Mouse (Mus musculus): ENCODE data around the gene Cdr2l.
"Not testable (repeated sequence)": the region's sequence is repeated elsewhere in the genome, so short reads cannot be mapped to it uniquely, and the experiment has no call there.

Cdr2l gene

DNA sequence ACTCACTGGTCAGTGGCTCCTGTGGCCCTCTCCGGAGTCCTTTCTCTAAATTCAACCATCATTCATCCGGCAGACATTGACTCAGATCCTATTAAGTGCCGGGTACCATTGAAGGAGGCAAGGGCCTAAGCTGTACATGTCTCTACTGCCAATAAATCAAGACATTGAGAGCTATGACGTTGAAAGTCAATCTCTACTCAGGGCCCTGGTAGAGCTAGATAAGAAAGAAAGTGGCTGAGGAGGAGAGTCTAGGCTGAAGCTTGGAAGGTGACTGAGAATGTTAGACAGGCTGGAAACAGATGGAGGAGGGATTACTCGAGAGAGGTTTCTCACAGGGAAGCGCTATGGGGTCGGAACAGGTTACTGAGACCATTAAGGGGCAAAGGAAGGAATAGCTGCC lies 11.3 kb upstream of the Cdr2l start:
- no peak for DNase-seq (ENCODE audit: low read depth in 2 of 2, low spot score in 2 of 2)

DNA sequence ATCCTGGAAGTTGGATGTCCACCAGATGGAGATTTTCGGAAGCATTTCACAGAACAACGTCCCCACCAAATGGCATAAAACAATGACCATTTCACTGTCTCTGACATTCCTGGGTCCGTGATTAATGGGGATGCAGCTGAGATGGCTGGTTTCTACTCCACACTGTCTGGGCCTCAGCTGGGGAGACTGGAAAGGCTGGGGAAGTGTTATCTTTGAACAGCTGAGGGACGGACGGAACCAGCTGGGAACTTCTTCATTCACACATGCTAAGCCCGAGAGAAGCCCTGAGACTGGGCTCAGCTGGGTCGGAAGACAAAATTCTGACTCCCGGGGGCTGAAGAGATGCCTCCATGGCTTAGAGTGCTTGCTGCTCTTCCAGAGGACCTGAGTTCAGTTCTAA lies 10.4 kb upstream of the Cdr2l start:
- no peak for DNase-seq (ENCODE audit: low read depth in 2 of 2, low spot score in 2 of 2)

DNA sequence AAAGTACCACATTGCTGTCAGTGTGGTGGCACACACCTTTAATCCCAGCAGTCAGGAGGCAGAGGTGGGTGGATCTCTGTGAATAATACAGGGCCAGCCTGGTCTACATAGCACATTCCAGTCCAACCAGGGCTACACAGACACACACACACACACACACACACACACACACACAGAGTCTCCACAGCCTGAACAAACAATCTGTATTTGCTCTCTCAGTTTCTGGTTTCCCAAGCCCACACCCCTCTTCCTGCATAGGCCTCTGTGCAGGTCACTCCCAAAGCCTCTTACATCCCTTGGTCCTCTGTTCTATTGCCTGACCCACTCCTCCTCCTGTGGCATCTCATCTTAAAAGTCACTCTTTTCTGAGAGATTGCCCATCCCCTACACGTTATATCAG lies 9.7 kb upstream of the Cdr2l start:
- DNase-seq (ENCODE audit: low read depth in 2 of 2, low spot score in 2 of 2), result no peak

DNA sequence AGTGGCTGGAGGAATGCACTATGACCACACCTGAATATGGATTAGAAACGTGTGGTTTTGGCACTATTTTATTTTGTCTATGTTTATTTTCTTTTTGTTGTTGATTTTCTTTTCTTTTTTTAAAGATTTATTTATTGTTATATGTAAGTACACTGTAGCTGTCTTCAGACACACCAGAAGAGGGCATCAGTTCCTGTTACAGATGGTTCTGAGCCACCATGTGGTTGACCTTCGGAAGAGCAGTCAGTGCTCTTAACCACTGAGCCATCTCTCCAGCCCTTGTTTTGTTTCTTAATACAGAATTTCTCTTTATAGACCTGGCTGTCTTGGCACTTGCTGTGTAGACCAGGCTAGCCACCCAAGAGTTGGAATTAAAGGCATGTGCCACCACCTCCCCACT lies 9.0 kb upstream of the Cdr2l start:
- DNase-seq (ENCODE audit: low read depth in 2 of 2, low spot score in 2 of 2), result no peak

DNA sequence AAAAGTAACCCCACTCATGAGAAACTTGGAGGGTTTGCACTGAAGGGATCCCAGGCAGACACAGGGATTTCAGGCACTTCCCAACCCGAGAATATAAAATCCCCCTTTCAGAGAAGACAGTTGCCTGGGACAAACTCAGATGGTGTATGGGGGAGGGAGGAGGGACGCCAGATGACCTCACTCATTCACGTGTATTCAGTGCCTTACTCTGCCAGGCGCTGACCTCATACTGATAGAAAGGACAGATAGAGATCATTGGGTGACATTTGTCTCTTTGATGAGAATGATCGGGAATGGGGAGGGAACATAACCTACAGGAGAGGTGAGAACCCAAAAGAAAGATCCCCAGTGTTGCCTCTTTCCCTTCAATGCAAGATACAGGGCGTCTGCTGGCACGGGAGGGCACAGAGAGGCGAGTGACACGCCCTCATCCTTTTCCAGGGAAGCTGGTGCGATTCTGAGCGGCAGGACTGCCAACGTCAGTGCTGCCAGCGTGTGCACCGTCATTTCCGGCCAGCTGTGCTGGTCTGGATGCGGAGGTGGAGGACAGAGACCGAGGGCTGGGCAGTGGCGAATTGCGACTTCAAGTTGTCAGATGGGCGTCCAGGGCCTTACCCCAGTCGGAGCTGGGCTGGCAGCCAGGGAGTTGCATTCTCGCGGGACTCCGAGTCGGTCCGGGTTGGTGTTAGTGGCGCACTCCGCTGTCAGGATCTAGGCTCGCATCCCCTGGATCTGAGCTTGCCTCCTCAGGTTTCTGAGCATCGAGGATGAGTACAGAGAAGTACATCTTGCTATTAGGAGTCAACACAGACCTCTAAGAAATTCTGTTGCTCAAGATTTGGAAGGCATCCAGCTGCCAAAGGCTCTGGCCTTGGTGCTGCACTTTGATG lies 7.7 kb upstream of the Cdr2l start:
- no peak for DNase-seq (ENCODE audit: low read depth in 2 of 2, low spot score in 2 of 2)

DNA sequence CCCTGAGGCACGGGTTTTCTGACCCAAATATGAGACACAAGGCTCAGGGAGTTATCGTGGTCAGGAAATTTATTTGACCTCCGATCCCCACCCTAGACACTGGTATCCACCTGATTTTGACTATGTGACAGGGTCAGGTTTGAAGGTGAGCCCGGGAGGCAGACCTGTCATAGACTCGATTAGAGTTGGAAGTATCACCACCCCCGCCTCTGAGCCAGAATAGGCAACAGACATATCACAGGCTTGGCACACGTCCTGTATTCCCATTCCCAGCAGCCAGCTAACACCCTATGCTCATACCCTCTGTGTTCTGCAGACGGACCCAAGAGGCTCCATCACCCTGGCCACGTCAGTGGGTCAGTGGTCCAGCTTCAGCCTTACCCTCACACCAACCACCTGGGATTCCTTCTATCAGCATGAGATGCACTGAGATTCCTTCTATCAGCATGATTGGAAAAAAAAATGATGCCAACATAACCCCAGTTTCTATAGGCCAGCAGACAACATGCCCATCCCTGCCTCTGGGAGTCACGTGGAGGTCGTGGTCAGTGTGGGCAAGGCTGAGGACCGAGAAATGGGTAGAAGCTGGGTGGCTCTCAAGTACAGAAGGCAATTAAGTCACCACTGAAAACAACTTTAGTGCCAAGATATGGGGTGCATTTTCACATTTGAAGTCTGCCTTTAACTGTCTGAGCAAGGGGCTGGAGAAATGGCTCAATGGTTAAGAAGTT lies 6.9 kb upstream of the Cdr2l start:
- no peak for DNase-seq (ENCODE audit: low read depth in 2 of 2, low spot score in 2 of 2)

DNA sequence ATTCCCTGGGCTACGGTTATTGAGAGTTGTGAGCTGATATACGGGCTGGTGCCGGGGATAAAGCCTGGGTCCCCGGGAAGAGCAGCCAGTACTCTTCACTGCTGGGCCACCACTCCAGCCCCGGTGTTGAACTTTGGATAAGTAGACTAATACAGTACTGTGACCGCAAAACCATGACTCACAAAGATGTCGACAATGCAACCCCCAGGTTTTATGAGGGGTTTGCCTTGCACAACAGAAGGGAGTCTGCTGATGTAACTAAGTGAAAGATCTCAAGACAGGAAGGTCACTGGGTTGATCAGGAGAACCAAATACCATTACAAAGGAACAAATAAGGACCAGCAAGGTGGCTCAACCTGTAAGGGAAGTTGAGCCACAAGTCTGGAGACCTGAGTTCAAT lies 5.0 kb upstream of the Cdr2l start:
- DNase-seq (ENCODE audit: low read depth in 2 of 2, low spot score in 2 of 2), result no peak

DNA sequence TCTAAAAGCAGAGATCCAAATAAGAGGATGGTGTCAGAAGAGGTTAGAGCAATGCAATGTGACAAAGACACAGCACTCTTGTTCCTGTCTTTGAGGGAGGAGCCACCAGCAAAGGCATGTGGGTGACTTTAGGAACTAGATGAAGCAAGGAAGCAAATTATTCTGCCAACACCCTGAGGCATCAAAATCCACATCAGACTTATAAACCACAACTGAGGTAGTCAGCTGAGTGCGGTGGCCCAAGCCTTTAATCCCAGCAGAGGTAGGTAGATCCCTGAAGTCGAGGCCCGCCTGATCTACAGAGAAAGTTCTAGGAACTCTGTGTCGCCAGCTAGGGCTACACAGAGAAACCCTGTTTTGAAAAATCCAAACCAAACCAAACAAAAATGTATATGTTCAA lies 4.5 kb upstream of the Cdr2l start:
- DNase-seq (ENCODE audit: low read depth in 2 of 2, low spot score in 2 of 2), result no peak

DNA sequence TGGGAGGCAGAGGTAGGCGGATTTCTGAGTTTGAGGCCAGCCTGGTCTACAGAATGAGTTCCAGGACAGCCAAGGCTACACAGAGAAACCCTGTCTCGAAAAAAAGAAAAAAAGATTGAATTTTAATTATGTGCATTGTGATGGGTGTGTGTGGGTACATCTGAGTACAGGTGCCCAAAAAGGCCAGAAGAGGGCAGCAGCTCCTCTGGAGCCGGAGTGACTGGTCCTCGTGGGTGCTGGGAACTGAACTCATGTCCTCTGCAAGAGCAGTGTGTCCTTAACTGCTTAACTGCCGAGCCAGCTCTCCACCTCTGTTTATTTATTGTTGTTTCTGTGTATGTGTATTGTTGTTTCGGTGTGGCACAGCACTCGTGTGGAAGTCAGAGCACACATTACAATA lies 3.9 kb upstream of the Cdr2l start:
- no peak for DNase-seq (ENCODE audit: low read depth in 2 of 2, low spot score in 2 of 2)

DNA sequence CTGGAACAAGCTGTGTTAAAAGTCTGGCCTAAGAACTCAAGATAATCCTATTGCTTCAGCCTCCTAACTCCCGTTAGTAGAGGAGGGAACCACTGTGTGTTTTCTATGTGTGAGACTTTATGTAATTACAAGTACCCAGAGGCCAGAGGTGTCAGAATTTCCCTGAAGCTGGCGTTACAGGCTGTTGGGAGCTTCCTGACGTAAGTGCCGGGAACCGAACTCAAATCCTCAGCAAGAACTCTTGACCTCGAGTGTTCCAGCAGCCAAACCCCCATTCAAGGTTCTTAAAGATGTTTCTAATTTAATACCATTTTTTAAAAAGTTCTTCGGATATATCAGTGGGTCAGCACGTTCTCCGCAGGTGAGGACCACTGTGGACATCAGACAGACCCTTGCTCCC lies 440 bp upstream of the Cdr2l start:
- no peak for DNase-seq (ENCODE audit: low read depth in 2 of 2, low spot score in 2 of 2)

DNA sequence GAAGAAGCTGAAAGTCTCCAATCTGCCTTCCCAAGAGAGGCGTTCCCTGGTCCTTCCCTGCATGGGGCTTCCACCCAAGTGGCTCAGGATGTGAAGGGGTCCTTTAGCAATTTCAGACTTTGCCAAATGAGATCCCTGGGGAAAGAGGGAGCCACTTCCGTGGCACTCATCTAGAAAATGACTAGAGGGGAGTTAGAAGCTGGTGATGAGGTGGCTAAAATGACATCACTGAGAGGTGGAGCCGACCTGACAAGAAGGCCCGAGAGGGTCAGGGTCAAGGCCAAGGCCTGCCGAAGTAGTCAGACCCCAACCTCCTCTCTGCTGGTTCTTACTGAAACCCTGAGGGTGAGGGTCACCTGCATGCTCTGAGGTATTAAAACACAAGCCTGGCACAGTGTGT lies 1.2 kb downstream of the Cdr2l start:
- DNase-seq (ENCODE audit: low read depth in 2 of 2, low spot score in 2 of 2), result no peak

DNA sequence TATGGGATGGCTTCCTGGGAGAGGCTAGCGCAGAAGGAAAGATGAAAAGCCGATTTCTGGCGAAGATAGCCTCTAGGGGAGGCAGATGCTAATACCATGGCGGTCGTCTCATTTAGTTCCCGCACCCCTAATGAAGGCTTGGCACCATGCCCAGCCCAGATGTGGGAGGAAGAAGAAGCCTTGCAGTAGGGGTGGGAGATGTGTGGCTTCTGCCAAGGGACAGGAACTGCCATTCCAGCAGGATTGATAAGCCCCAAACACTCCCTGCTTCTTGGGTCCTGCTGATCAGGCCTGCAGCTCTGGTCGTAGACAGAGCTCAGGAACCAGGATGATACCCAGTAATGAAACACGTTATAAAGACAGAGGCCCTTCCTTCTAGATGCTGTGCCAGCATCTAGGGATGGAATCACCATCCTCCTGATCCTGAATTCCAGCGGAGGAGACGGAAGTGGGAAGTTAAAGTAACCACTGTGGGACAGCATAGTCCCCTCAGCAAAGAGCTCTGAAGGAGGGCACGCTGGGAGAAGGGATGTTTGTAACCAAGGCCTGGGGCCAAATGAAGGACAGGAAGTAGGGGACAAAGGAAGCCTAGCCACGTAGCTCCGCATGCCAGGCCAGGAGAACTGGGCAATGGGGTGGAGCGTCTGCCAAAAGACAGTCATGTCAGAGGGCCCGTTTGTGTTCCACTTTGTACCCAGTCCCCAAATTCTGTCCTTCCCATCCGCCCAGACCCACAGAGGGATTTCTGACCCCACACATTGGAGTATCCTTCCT lies 2.2 kb downstream of the Cdr2l start:
- no peak for DNase-seq (ENCODE audit: low read depth in 2 of 2, low spot score in 2 of 2)

DNA sequence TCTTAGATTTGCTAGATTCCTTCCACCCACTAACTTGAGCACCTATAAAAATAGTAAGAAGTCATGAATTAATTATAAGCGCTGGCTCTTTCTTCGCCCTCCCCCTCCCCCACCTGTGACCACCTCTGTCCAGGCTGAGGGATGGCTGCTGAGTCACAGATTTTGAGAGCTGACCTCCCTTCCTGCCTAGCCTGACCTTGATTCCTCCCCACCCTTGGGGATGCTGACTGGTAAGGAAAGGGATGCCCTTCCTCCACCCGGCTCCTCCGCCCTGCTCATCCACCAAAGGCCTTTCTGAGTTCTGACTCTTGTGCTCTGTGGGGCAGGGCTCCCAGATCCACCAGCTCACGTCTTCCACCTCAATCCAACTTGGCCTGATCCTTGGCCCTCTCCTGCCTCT lies 2.9 kb downstream of the Cdr2l start:
- no peak for DNase-seq (ENCODE audit: low read depth in 2 of 2, low spot score in 2 of 2)

DNA sequence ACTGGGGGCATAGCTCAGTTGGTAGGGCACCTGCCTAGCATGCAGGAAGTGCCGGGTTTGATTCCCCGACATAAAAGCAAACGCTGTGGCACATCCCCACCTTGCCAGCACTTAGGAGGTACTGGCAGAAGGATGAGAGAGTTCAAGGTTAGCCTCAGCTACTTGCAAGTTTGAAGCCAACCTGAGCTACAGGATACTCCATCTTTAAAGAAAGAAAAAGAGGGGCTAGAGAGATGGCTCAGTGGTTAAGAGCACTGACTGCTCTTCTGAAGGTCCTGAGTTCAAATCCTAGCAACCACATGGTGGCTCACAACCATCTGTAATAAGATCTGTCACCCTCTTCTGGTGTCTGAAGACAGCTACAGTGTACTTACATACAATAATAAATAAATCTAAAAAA lies 5.1 kb downstream of the Cdr2l start:
- DNase-seq (ENCODE audit: low read depth in 2 of 2, low spot score in 2 of 2), result not testable (repeated sequence)

DNA sequence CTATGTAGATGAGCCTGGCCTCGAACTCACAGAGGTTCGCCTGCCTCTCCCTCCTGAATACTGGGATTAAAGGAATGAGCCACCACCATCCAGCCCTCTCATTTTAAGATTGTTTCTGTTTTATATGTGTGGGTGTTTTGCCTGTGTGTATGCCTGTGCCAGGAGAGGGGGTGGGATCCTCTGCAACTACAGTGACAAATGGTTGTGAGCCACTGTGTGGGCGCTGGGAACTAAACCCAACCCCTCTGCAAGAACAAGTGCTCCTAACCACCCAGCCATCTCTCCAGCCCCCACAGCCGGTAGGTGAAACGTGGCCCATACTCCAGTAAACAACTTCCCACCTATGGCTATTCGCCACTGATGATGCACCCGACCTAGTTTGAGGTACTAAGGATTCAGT lies 9.6 kb downstream of the Cdr2l start:
- no peak for DNase-seq (ENCODE audit: low read depth in 2 of 2, low spot score in 2 of 2)

DNA sequence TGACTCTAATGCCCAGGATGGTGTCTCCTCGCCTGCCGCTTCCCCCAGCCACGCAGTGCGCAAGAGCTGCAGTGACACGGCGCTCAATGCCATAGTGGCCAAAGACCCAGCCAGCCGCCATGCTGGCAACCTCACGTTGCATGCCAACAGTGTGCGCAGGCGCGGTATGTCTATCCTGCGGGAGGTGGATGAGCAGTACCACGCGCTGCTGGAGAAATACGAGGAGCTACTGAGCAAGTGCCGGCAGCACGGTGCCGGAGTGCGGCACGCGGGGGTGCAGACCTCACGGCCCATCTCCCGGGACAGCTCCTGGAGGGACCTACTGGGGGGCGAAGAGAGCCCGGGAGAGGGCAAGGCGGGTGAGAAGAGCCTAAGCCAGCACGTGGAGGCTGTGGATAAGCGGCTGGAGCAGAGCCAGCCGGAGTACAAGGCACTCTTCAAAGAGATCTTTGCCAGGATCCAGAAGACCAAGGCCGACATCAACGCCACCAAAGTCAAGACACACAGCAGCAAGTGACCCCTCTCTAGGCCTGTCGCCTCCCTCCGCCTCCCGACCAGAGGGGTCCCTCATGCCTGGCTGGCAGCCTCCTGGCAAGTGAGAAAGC lies 12.1 kb downstream of the Cdr2l start:
- DNase-seq (ENCODE audit: low read depth in 2 of 2, low spot score in 2 of 2), result no peak

DNA sequence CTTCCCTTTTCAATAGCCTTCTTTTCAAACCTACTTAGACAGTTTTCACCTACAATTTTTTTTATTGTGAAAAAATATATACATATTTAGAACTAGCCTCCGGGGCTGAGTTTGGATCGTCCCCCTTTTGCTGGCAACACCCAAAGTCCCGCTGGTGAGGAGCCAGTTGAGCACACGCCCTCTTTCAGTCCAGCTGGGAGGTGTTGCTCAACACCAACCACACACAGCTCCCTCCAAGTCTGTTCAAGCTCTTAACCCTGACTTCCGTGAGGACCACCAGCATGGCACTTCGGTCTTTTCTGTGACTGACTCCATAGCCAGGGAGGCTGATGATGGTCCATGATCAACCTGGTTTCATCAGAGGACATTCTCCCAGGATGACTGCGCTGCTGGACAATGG lies 16.4 kb downstream of the Cdr2l start:
- DNase-seq (ENCODE audit: low read depth in 2 of 2, low spot score in 2 of 2), result no peak

DNA sequence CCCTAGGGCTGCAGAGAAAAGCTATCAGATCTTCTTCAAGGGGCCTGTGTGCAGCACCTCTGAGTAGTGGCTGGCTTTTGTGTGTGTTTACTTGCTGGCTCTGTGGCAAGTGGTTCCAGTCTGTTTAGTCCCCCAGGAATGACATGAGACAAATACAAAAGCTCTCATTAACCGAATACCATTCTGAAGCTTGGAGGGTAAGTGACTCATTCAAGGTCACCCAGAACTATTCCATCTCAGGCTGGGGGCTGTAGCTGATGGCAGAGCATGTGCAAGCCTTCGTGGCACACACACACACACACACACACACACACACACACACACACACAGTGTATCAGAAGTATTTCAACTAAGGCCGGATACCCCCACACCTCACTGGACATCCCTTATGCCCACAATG lies 18.4 kb downstream of the Cdr2l start:
- no peak for DNase-seq (ENCODE audit: low read depth in 2 of 2, low spot score in 2 of 2)

DNA sequence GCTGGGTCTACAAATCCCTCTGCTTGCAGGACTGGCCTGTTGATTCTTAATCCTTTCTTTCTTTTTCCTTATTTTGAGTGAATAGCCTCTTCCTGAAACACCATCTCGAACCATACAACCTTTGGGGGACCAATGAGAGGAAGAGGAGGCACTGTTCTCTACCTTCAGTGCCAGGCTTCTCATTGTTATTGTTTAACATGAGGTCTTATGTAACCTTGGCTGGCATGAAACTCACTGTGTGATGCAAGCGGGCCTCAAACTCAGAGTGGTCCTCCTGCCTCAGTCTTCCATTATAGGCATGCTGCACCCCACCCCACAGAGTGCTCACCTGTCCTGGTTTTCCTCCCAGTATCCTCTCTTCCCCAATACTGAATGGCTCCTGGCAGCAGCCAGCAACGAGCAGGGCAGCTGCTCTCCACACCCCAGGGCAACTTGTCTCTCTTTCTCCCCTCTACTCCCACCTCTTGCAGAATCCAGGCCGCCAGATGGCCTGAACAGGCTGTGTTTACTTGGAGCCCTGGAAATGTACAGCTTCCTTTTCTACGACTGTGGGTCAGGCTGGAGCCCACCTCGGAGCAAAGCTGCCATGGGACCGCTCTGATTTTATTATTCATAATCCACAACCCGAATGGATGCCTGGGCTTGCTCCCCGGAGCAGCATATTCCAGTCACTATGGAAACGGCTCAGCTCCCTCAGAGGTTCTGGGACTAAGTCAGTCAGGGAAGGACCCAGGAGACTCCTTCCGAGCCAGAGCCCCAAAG lies 19.1 kb downstream of the Cdr2l start:
- DNase-seq (ENCODE audit: low read depth in 2 of 2, low spot score in 2 of 2), result no peak

DNA sequence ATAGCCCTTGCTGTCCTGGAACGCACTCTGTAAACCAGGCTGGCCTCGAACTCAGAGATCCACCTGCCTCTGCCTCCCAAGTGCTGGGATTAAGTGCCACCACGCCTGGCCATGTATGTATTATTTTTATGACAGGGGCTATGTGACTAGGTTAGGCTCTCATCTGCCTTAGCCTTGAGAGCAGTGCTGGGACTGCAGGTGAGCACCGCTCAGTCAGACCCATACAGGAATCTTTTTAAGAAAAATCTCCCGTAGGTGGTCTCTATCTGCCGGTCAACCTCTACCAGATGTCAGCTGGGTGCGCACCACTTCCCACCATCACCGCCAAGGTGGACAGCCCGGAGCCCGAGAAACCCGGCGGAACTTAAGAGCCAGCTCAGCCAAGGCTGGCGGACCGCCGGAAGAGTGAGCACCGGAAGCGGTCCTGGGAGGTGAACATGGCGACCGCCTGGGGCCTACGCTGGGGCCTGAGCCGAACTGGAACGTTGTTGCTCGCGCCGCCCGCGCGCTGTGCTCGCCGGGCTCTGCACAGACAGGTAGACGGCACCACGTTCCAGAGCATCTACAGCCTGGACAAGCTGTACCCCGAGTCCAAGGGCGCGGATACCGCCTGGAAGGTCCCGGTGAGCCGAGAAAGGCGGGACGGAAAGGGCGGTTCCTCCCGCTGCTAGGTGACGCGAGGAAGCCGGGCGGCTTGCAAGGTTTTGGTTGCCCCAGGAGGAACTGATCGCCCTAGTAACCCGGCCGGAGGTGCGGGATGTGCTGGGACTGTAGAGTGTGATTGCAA lies 21.8 kb downstream of the Cdr2l start, which contains the start of gene Mrpl58:
Mrpl58 (plus strand) TSS at position 415 of the 787 bp plus-strand sequence.
- DNase-seq (ENCODE audit: low read depth in 2 of 2, low spot score in 2 of 2), result peak; percentile 70 to 79

Data from CD8-positive naive resting alpha-beta T cell, adult 2 months (primary cell).